Mouse (Mus musculus): ENCODE measurements around the gene Cbln1. TPM values are rescaled to one million over a fixed set of nuclear protein-coding genes. Genes with fewer than 3 reads are reported as not detected.

Gene Cbln1
- polyA plus RNA-seq, 1 experiment from 2014 or later, result 0.27 TPM

DNA sequence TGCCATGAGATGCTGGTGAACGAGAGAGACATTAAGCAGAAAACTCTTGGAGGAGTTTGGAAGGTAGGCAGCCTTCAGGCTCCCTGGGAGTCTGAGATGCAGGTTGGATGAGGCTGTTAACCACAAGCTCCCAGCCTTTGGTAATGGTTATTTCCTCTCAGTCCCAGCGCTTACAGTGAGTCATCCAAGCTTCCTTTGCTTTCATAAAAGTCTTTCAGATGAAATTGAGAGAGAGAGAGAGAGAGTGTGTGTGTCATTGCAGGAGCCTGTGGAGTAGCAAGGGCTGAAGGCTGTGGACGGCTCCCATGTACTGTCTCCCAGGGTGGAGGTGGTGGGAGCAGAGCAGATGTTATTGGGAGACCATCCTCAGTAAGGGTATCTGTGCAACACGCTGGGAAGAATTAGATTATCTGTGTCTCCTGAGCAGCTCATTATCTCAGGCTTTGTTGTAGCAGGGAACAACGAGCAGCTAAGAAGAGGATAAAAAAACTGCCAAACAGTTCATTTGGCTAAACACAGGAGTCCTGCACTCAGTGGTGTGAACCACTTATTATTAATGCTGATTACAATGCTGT, 17.5 kb upstream of the Cbln1 start:
- H3K9ac ChIP-seq, result no peak overlapping the region
- peaks cover 3% of the 10 kb centered on the region; the same call in 1 of the 2 replicates for H3K4me1 ChIP-seq (replicated peaks)
- no peak overlapping the region for H3K4me3 ChIP-seq
- H3K27ac ChIP-seq (ENCODE audit: poor library complexity, severe bottlenecking), result no peak overlapping the region
- H3K4me2 ChIP-seq, result no peak overlapping the region
- no peak for ATAC-seq (ENCODE audit: insufficient number of reproducible peaks, low FRiP score)
- no peaks in the 10 kb centered on the region for H3K27me3 ChIP-seq (replicated peaks)
- no peaks in the 10 kb centered on the region for H3K36me3 ChIP-seq
- H3K9me3 ChIP-seq (replicated peaks), result no peaks in the 10 kb centered on the region
- 45% methylated on average over 5 of the region's 5 CpGs for WGBS

DNA sequence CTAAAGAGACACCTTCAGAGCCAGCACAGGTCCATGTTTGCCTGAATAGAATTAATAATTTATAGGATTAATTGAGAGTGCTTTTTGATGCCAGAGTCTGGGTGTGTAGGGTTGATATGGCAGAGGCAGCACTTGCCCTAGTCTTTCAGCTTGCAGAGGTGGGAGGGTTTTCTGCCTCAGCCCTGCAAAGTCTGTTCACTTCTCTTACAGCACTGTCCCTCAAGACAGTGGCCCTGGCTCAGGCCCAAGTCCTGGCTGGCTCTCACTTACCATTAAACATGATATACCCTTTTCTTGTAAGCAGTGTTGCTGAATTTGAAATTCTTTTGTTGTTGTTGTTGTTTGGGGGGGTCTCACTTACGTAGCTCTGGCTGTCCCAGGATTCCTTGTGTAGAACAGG, 9.0 kb upstream of the Cbln1 start:
- no peak for ATAC-seq (ENCODE audit: insufficient number of reproducible peaks, low FRiP score)
- Histone ChIP-seq H3K27me3 (replicated peaks) (peaks cover 25% of the 10 kb centered on the region), H3K27ac (ENCODE audit: poor library complexity, severe bottlenecking) (no peak overlapping the region), H3K4me2 (no peak overlapping the region), H3K9me3 (replicated peaks) (no peaks in the 10 kb centered on the region), H3K4me1 (replicated peaks) (no peaks in the 10 kb centered on the region), H3K36me3 (no peaks in the 10 kb centered on the region), H3K9ac (no peak overlapping the region), H3K4me3 (no peak overlapping the region)
- 67% methylated on average over 1 of the region's 1 CpGs for WGBS

DNA sequence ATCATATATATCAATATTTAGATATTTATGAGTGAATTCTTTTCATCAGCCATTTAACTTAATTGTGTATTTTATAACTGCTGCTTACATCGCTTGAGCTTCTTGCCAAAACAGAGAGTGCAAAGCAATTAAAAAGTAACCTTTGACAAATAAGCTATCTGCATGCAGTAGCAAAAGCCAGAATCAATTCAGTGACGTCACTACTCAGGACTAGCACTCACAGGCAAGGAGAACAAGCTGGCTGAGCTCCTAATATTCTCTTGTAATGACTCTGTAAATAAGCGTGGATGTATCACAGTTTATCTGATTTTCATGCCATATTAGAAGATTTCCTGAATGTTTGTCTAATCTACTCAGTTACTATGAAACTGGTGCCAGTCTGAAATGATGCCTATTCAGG, 5.8 kb upstream of the Cbln1 start:
- no peak for ATAC-seq (ENCODE audit: insufficient number of reproducible peaks, low FRiP score)
- peaks cover 51% of the 10 kb centered on the region for H3K27me3 ChIP-seq (replicated peaks)

DNA sequence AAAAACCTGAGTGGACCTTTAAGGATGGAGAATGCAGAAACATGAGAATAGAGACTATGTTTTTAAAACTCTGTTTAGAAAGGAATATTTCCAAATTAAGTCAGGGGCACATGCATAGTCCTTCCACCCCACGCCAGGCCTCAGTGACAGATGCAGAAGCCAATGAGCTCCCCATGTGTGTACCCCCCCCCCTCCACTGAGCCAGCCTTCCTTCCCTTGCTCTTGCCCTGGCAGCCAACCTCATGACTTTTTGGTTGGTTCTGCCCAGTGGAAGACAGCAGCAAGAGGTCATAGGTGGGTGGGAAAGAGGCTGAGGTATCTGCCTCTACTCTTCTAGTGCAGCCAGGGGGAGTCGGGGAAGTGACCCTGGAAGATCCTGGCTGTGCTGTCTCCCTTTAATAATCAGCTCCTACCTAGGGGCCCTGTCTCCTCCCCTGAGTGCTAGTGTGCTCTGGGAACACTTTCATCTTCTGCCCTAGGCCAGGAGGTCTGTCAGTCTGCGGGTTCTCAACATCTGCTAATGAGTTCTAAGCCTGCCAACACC, 4.8 kb upstream of the Cbln1 start:
- Histone ChIP-seq H3K4me3 (no peak overlapping the region), H3K27me3 (replicated peaks) (peaks cover 59% of the 10 kb centered on the region), H3K27ac (ENCODE audit: poor library complexity, severe bottlenecking) (no peak overlapping the region), H3K9ac (no peak overlapping the region), H3K36me3 (no peaks in the 10 kb centered on the region), H3K4me1 (replicated peaks) (peaks cover 9% of the 10 kb centered on the region), H3K9me3 (replicated peaks) (no peaks in the 10 kb centered on the region), H3K4me2 (no peak overlapping the region)
- 48% methylated on average over 3 of the region's 3 CpGs for WGBS
- ATAC-seq (ENCODE audit: insufficient number of reproducible peaks, low FRiP score), result no peak

More for the DNA sequence above, 5.8 kb upstream of the Cbln1 start:
- Histone ChIP-seq H3K4me3 (no peak overlapping the region), H3K4me1 (replicated peaks) (peaks cover 3% of the 10 kb centered on the region; the same call in 1 of the 2 replicates), H3K9me3 (replicated peaks) (no peaks in the 10 kb centered on the region), H3K36me3 (no peaks in the 10 kb centered on the region), H3K9ac (no peak overlapping the region), H3K27ac (ENCODE audit: poor library complexity, severe bottlenecking) (no peak overlapping the region), H3K4me2 (no peak overlapping the region)
- WGBS, result 64% methylated on average over 3 of the region's 3 CpGs

DNA sequence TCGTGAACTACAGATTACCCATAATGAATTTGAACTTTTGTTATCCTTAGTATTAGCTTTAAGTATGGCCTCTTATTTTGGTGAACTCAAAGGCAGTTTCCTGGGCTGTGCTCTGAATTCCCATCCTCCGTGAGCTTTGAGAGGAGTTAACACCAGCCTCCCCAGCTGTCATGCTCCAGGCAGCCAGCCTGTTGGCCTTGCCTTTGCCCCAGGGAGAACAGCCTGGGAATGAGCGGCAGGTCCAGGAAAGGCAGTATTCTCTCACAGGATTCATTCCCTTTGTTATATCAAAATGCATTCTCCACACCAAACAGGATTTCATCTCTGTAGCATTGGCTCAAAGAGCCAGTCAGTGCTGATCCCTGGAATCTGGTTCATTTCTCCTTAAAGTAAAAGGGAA, 3.1 kb upstream of the Cbln1 start:
- WGBS, result 61% methylated on average over 3 of the region's 3 CpGs
- H3K9me3 ChIP-seq (replicated peaks), result no peaks in the 10 kb centered on the region
- no peaks in the 10 kb centered on the region for H3K36me3 ChIP-seq
- no peak overlapping the region for H3K9ac ChIP-seq
- no peak overlapping the region for H3K4me3 ChIP-seq
- no peak overlapping the region for H3K4me2 ChIP-seq
- ATAC-seq (ENCODE audit: insufficient number of reproducible peaks, low FRiP score), result no peak
- no peak overlapping the region for H3K27ac ChIP-seq (ENCODE audit: poor library complexity, severe bottlenecking)
- H3K27me3 ChIP-seq (replicated peaks), result peaks cover 72% of the 10 kb centered on the region
- peaks cover 22% of the 10 kb centered on the region for H3K4me1 ChIP-seq (replicated peaks)

DNA sequence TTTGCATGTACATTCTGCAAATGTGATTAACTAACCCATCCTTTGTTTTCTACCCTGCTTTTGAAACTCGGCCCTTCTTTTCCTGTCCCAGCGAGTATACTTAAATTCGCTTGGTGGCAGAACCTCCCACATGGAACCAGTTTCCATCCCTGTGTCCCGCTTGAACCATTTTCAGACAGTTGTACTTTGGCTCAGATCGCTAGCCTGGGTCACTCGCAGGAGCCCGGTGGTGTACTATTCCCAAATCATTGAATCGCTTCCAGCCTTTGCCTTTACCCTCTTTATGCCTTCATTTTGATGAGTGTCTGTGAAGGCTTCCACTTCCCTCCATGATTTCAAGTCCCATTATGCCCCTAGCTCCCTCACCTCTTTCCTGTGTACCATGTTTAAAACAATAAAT, 2.0 kb upstream of the Cbln1 start:
- Histone ChIP-seq H3K4me2 (no peak overlapping the region), H3K27me3 (replicated peaks) (peaks cover 74% of the 10 kb centered on the region), H3K4me3 (no peak overlapping the region), H3K9me3 (replicated peaks) (no peaks in the 10 kb centered on the region), H3K27ac (ENCODE audit: poor library complexity, severe bottlenecking) (no peak overlapping the region), H3K4me1 (replicated peaks) (peaks cover 31% of the 10 kb centered on the region), H3K36me3 (no peaks in the 10 kb centered on the region), H3K9ac (no peak overlapping the region)
- 74% methylated on average over 8 of the region's 8 CpGs for WGBS
- no peak for ATAC-seq (ENCODE audit: insufficient number of reproducible peaks, low FRiP score)

DNA sequence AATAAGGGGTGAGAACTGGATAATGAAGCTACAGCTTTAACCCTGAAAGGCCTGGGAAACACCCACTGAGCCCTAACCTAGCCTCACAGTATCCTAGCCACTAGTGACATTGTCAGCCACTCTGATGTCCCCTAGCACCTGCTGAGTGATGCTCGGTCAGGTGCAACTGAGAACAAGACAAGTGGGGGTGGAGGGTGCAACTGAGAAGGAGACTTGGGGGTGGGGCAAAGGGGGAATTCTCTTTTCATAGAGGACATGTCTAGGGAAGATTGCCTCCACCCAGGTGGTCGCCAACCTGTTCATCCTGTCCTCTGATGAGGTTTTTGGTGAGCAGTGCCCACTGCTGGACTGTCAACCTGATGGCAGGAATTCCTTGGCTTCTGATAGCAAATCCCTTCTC, 1.5 kb upstream of the Cbln1 start:
- no peak for ATAC-seq (ENCODE audit: insufficient number of reproducible peaks, low FRiP score)
- WGBS, result 45% methylated on average over 2 of the region's 2 CpGs
- Histone ChIP-seq H3K9ac (no peak overlapping the region), H3K36me3 (no peaks in the 10 kb centered on the region), H3K4me3 (no peak overlapping the region), H3K4me2 (no peak overlapping the region), H3K27me3 (replicated peaks) (peaks cover 77% of the 10 kb centered on the region), H3K27ac (ENCODE audit: poor library complexity, severe bottlenecking) (no peak overlapping the region), H3K9me3 (replicated peaks) (no peaks in the 10 kb centered on the region), H3K4me1 (replicated peaks) (peaks cover 35% of the 10 kb centered on the region)

DNA sequence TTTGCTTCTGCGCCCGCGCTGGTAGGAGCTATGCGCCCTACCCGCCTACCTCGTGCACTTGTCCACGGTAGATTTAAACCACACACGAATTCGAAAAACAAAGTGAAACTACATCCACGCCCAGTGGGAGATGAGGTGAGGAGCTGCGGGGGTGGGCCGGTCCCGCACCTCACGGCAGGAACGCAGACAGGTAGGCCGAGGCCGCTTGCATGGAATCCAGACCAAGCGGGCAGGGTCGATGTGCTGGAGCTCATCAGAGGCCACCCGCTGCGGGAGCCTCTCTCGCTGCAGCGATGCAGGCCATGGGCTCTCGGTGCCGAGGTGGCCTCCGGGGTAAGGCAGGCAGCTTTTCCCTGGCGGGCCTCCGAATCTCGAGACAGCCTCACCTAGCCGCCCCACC, 905 bp upstream of the Cbln1 start:
- no peak for ATAC-seq (ENCODE audit: insufficient number of reproducible peaks, low FRiP score)
- Histone ChIP-seq H3K27ac (ENCODE audit: poor library complexity, severe bottlenecking) (no peak overlapping the region), H3K27me3 (replicated peaks) (peaks cover 79% of the 10 kb centered on the region), H3K4me1 (replicated peaks) (peaks cover 42% of the 10 kb centered on the region), H3K36me3 (no peaks in the 10 kb centered on the region), H3K9me3 (replicated peaks) (no peaks in the 10 kb centered on the region), H3K9ac (peak overlapping the region; percentile 38; the same call in 1 of the 2 replicates), H3K4me3 (peak overlapping the region; percentile 61), H3K4me2 (peak overlapping the region; percentile 99)
- 3% methylated on average over 30 of the region's 30 CpGs for WGBS

DNA sequence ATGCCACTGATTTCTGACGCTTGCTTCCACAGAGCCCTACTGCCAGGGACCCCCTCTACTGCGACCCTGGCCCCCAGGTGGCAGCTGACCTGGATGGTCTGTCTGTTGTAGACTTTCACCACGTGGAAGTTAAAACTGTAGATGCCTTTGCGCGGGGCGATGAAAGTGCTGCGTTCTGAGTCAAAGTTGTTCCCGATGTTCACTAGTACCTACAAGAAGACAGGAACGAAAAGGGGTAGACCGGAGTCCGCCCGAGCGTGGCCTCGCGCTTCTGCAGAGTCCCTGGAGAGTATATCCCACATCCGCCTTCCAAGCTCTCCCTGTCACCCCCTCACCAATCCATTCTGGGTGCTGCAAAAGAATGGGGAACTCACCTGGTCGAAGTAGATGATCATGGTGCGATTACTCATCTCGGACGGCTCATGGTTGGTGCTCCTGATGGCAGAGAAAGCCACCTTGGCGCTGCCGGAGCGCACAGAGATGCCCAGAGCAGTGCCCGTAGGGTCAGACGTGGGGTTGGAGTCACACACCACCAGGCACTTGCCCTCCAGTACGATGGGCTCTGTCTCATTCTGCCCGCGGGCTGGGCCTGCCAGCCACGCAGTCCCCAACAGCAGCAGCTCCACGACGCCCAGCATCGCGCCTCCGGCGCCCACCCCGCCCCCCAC, 672 bp downstream of the Cbln1 start:
- H3K27ac ChIP-seq (ENCODE audit: poor library complexity, severe bottlenecking), result no peak overlapping the region

DNA sequence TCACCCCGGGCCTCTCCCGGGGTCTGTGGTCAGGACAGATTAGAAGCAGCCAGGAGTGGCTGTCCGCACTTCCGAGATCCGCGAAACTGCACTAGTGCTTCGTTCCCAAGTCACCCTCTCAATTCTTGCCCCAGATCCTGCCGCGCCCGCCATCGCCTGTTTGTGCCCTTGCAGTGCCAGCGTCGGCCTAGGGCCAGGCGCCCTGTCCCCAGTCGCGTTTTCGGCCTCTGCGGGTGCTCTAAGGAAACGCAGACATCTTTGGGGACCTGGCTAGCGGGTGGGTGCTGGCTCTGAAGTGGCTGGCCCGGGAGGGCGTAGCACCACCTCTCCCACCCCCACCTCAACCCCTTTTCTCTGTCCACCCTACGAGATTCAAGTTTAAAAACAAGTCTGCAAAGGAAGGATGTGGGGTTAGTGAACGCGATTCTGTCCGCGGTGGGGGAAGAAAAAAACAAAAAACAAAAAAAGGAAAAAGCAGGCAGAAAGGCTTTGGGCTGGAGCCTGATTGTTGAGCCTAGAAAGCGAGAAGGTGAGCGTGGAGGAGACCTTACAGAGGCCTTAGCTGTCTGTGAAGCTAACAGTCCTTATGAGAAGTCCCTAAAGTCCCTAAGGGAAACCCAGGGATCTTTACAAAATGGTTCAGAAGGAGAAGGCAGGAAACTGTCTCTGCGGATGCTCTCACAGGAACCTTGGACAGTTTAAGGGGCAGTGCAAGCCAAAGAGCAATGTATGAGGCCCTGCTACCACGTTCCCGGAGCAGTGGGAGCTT, 1.4 kb downstream of the Cbln1 start:
- H3K36me3 ChIP-seq, result no peaks in the 10 kb centered on the region
- peak overlapping the region; percentile 39 for H3K4me3 ChIP-seq
- H3K27me3 ChIP-seq (replicated peaks), result peaks cover 89% of the 10 kb centered on the region
- H3K4me1 ChIP-seq (replicated peaks), result peaks cover 42% of the 10 kb centered on the region
- H3K4me2 ChIP-seq, result peak overlapping the region; percentile 99
- ATAC-seq (ENCODE audit: insufficient number of reproducible peaks, low FRiP score), result no peak
- no peaks in the 10 kb centered on the region for H3K9me3 ChIP-seq (replicated peaks)
- H3K9ac ChIP-seq, result no peak overlapping the region
- 1% methylated on average over 32 of the region's 32 CpGs for WGBS
- no peak overlapping the region for H3K27ac ChIP-seq (ENCODE audit: poor library complexity, severe bottlenecking)

More for the DNA sequence above, 672 bp downstream of the Cbln1 start:
- no peaks in the 10 kb centered on the region for H3K36me3 ChIP-seq
- peaks cover 85% of the 10 kb centered on the region for H3K27me3 ChIP-seq (replicated peaks)
- H3K4me1 ChIP-seq (replicated peaks), result peaks cover 42% of the 10 kb centered on the region
- WGBS, result under 1% methylated on average over 36 of the region's 36 CpGs
- H3K9me3 ChIP-seq (replicated peaks), result no peaks in the 10 kb centered on the region
- peak overlapping the region; percentile 99 for H3K4me2 ChIP-seq
- no peak overlapping the region for H3K9ac ChIP-seq
- ATAC-seq (ENCODE audit: insufficient number of reproducible peaks, low FRiP score), result peak; percentile 31
- H3K4me3 ChIP-seq, result peak overlapping the region; percentile 61
